Mouse (Mus musculus): ENCODE data around the gene Gstt3.

Gene Gstt3

DNA sequence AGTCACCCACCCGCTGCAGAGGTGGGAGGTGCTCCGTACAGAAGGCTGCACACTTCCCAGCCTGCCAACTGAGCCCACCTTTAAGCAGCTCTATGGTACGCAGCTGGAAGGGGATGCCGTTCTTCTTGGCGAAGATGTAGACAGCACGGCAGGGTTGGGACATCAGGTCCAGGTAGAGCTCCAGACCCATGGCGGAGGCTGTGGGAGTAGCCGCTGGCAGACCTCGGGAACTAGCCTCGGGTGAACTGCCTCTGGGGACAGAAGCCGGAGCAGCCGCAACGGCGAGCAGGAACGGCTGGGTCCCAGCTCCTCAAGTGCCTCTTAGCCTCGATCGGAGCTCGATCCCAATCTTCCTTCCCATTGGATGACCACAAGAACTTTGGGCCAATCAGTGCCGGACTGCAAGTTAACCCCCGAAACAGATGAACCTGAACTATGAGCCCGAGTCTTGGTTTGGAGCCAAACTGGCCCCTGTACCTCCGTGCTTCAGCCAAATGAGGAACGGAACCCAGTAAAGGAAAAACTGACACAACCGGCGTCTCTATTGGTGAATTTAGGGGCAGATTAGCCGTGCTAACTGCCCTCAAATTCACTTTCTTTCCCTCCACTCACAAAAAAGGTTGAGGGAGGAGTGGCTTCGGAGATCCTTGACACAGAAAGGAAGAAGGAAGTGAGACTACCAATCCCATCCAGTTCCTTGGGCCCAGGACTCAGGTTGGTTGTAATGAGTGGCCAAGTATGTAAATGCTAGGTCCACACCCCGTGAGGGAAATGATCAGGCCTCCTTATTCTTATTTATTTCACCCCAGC, at the start of gene Gstt3, which contains the start of gene Gm20441:
Gstt3 (minus strand) TSS at position 646 of the 810 bp plus-strand sequence.
Gm20441 (minus strand) TSS at position 186 of the 810 bp plus-strand sequence.
- peak; percentile 46 for DNase-seq

DNA sequence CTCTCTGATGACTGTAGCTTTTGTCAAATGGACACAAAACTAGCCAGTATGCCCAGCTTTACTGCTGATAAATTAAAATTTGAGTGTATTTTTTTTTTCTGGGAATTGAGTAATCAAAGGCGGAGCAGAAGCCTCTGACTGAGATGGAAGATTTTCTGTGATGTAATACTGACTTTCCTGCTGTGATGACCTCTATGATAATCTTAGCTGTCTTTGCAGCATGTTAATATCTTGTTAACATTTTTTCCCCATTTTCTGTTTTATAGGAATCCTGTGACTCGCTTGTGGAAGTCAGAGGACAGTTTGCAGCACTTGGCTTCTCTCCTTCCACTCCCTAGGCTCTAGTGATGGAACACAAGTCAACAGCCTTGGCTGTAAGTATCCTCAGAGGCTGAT, 49.1 kb upstream of the Gstt3 start:
- DNase-seq = no peak

DNA sequence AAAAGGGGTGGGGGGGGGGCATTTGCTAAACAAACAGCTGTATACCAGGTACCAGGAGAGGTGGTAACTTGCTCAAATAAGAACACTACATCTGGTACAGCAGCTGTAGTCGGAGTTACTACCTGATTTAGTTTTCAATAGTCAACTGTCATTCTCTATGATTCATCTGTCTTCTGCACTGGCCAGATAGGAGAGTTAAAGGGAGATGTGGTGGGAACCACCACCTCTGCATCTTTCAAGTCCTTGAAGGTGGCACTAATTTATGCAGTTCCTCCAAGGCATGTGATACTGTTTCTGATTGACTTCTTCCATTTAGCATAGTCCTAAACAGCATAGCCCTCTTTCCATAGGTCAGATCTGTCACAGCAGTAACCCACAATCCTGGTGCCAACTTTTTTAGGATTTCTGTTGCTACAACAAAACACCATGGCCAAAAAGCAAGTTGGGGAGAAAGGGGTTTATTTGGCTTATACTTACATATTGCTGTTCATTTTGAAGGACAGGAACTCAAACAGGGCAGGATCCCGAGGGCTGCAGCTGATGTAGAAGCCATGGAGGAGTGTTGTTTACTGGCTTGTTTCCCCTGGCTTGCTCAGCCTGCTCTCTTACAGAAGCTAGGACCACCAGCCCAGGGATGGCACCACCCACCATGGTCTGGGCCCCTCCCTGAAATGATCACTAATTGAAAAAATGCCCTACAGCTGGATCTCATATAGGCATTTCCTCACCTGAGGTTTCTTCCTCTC, 48.5 kb upstream of the Gstt3 start:
- no peak for DNase-seq

DNA sequence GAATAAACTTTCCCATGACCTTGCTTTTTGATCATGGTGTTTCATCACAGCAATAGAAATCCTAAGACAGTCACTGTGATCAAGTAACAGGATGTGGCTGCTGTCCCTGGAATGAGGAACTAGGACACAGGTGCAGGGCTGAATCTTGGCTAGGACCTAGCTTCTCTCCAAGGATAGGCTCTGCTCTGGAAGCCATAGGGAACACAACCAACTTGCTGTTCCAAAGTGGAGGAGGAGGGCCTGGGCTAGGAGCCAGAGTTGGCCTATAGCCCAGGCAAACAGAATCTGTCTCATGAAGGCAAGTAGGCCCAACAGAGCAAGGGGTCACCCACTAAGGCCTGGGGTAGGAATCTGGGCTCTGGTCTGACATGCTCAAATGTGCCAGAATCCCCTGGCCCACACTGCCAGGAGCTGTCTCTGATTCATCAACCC, 47.3 kb upstream of the Gstt3 start:
- no peak for DNase-seq

DNA sequence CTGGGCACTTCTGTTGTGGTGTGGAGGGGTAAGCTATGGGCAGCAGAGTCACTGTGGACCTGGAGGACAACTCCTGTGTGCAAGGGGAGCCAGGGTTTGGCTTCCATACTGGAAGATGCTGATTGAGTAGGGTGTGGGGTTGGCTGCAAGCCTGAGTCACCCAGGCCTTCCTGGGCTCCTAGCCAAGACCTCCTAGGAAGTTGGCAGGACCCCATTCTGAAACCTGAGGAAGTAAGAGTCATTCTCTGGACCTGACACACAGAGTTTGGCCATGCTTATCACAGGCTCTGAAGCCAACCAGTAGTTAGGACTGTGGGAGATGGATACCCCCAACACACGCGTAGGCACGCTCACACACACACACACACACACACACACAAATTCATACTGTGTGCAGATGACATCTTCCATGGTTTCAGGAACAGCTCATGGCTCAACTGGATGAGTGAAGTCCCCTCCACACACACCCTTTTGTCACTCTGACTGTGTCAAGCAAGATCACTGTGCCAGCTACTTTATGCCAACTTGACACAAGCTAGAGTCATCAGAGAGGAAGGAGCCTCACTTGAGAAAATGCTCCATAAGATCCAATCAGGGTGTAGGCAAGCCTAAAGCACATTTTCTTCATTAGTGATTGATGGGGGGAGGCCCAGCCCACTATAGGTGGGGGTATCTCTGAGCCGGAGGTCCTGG, 46.6 kb upstream of the Gstt3 start:
- no peak for DNase-seq

DNA sequence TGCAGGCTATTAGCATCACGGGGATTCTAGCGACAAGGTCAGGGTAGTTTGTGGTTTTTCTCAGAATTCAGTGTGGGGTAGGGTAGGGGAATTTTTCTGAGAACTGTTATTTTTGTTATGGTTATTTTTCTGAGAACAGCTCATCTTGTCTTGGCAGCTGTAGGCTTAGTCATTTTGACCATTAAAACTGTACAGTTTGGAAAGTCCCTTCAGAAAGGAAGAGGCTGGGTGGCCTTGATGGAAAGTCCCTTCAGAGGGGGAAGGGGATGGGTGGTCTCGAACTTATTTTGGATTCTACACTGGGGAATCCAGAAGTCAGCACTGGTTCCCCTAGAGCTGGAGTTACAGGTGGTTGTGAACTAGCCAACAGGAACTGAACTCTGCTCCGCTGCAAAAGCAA, 43.3 kb upstream of the Gstt3 start:
- no peak for DNase-seq

DNA sequence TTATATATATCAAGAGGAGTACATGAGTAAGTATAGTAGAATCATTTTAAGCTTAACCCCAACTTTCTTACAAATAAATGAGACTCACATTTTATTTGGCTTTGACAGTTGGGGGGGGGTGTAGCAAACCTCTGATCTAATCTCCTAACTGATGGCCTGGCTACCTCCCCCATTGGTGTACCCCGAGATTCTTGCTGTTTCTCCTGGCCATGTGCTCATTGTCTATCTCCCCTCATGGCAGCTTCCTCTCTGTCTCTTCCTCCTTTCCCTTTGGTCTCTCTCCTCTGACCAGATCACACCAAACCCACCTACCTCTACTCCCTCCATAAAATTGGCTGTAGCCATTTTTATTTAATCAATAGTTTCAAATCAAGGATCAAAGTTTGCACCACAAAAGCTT, 42.6 kb upstream of the Gstt3 start:
- no peak for DNase-seq

DNA sequence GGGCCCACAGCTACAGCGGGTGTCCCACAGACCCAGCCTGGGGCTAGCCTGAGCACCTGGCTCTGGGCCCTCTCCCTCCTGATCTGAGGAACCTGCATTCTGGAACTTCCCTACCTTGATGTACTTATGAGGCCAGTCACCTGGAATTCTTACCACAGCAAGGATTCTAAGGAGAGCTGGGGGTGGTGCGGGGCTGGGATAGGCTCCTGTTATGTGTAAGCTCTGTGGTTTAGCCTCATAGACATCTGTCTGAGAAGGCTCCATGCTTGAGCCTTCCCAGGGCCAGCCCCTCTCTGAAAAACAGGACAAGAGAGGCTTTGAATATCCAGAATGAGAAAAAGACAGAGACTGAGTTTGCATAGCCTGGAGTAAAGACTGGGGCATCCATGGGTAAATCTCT, 41.2 kb upstream of the Gstt3 start, which contains the start of gene Gstt4:
Gstt4 (minus strand) TSS at position 101 of the 400 bp plus-strand sequence.
- DNase-seq = no peak

DNA sequence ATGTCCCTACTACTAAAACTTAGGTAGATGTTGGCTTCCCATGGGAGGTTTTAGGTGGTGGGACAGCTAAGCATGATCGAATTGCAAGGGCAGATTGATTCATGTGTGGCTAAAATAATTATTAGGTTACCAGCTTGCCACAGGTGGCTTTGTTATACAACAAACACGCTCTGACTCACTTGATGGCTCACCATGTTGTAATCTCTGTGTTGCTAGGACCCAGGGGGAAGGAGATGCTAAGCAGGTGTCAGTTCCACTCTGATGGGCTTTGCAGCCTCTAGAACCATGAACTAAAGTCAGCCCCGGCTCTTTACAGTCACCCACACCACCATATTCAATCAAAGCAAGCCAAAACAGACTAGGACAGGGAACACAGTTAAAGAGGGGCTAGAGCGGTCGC, 38.7 kb upstream of the Gstt3 start:
- DNase-seq = no peak

DNA sequence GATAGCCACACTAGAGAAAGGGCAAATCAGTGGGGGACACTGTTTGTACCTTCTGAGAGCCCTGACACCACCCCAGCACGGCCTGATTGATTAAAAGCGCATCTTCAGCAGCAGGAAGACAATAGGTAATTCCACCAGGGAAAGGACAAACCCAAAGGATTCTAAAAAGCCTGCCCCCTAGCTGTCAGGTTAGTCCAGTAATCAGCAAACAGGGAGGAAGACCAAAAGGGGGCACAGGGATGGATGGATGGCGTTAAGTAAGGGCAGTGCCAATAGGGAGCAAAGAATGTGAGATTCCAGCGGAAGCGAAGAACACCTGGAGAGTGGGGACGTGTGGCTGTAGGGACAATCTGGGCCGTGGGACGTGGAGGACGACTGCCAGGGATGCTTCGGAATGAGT, 37.4 kb upstream of the Gstt3 start:
- no peak for DNase-seq

DNA sequence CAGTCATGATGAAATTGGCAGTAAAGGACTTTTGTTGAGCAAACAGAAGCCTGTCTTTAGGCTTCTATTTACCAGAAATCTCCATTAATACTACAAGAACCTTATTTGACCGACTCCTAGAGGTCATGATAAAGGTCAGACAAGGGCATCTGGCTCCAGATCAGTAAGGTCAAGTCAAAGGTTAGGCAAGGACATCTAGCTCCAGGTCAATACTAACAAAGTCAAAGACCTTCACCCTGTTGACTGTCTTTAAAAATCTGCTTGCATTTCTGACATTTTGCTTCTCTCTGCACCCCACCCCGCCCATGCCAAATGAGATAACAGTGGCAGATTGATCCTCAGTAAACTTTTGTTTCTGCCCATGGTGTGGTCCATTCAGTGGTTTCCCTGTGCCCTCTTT, 23.0 kb upstream of the Gstt3 start:
- no peak for DNase-seq

DNA sequence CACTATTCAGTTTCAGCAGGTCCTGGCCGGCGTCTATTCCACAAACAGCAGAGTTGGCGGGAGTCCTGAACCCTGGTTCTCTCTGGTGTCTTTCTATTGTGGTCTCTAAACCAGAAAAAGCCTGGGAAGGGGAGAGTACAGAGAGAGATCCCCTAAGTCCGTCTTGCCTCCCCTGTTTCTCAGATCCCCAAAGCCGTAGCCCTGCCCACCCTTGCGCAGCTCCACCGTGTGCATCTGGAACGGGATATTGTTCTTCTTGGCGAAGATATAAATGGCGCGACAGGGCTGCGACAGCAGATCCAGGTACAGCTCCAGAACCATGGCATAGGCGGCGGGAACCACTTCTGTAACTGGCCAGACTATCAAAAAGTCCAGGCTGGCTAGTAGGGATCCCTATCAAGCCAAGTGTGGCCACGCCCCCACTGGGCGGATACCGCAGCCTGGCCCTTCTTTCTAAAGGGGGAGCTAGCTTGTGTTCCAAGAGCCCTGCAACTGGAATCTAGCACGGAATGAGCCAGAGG, 17.0 kb upstream of the Gstt3 start, which contains the start of gene Gstt1:
Gstt1 (minus strand) TSS at position 409 of the 521 bp plus-strand sequence.
- peak; percentile 34 for DNase-seq

DNA sequence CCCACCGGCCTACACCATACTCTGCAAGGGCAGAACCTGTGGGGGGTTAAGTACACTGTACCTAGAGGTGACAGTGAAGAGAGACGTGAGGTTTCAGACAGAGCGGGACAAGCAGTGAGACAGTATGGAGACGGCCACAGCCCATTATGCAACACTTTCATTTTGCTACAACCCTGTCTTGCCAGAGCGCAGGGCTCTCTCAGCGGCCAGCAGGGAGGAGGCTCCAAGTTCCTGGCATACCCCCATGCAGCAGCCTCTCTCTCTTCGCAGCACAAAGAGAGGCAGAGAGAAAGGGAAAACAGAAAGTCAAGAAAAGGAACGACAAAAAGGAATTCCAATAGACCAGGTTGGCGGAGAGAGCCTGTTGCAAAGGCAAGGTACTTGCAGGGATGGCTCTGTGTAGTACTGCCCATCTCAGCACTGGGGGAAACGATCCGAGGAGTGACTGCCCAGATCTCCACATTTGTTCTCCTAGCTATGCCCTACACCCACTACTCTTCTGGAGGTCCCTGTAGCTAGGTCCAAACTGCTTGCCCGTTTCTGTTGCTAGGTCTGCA, 16.5 kb upstream of the Gstt3 start:
- DNase-seq = peak; percentile 39

DNA sequence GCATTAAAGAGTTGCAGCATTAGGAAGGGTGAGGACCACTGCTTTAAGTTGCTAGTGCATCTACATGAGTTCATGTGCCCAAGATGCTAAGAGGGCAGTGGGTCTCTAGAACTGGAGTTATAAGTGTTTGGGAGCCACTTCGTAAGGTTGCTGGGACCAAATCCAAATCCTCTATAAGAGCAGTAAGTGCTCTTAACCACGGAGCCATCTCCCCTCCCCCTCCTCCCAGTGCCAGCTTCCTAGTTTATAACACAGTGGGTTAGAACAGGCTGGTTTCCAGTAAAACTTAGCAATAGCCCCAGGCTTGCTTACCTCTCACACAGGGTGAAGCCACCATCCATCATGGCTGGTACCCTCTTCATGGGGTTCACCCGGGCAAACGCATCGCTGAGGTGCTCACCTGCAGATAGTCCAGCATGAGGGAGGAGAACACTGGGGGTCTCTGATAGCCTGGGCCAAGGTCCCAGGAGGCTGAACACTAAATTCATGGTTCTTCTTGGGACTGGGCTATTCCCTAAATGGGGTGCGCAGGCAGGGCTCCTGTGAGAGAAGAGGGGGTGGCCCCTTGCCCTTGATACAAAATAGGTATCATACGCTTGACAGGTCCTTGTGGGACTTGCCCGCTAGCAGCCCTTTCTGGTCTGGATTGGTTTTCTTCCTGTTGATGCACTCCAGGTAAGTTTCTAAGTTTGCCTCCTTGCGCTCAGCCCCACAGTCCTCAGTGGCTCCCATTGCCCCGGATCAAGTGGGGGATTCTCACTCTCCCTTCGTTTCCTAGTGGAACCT, 15.7 kb upstream of the Gstt3 start:
- no peak for DNase-seq

DNA sequence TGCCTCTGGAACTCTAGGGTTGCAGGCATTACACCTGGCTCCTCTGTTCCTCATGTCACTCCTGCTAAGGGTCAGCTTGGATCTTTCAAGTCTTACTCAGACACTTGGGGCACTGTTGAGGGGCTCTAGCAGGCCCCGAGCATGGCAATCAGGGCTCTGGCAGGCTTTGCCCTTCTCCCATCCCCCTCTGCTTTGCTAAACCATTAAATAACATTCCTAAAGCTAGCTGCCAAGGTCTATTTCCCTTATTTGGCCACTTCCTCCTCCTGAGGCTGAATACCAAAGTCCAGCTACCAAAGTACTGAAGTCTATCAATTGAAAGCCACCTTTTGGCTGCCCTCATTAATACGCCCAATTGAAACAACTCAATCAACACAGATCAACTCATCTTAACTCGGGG, 13.7 kb upstream of the Gstt3 start:
- DNase-seq = no peak

DNA sequence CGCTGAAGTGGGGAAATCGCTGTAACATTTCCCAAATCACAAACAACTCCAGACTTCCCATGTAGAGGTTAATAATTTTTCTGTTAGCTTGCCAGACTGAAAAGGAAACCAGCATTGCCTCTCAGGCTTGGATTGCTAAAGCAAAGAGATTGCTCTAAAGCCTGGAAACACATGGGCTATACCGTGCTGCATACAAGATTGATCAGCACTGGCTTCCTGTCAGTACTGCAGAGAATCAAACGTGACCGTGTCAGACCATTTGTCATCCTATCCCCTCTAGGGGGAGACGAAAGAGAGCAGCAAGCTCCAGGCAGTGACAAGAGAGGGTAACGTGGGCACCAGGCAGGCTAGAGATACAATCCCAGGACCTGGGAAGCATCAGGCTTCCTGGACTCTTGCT, 9.6 kb upstream of the Gstt3 start:
- peak; percentile 40 for DNase-seq

DNA sequence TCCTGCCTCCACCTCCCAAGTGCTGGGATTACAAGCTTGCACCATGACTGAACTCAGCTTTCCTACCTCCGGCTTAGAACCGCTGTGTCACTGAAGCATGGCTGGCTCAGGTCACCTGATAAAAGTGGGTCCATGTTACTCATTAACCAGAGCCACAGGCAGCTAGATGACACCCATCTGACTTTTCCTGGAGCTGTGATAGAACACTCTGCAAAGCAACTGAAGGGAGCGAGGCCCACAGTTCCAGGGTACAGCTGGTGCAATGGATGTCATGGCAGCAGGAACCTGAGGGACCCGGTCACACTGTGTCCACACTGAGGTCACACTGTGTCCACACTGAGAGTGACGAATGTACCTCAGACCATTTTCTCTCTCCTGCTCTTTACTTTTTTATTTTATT, 8.6 kb upstream of the Gstt3 start:
- DNase-seq = no peak

DNA sequence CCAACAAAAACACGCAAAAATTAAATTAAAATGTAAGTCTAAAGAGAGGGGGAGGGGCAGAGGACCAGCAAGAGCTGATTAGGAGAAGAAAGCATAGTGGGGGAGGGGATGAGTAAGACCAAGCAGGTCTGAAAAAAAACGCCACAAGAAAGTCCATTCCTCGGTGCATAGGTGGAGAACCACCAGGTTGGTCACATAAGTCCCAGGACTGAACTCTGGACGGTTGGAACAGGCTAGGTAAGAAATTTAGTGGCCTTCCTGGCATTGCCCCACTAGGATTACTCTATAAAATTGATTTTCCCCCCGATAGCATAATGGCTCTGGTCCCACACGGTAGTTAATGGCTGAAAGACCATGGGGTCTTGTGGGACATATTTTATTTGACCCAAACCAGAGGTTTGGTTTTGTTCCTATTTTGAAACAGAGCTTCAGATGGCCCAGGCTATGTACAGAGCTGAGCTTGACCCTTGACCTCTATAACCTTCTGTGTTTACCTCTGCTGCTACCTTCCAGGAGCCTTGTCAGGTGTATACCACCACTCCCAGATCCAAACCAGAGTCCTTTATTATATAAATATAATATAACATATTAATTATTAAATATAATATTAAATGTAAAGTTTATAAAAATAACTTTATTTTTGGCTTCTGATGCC, 8.0 kb upstream of the Gstt3 start:
- no peak for DNase-seq

DNA sequence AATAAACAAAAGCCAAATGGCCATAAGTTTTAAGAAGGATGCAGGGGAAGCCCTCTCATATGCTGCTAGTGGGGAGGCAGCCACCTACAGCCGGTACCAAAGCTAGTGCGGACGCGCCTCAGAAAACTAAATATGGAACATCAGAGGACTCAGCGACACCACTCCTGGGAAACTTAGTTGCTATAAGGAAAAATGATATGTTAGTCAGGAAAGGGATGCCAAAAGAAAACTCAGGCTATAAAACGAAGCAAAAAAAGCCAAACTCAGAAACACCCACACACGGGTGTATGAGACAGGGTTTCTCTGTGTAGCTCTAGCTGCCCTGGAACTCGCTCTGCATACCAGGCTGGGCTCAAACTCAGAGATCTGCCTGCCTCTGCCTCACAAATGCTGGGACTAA, 7.1 kb upstream of the Gstt3 start:
- DNase-seq = no peak

DNA sequence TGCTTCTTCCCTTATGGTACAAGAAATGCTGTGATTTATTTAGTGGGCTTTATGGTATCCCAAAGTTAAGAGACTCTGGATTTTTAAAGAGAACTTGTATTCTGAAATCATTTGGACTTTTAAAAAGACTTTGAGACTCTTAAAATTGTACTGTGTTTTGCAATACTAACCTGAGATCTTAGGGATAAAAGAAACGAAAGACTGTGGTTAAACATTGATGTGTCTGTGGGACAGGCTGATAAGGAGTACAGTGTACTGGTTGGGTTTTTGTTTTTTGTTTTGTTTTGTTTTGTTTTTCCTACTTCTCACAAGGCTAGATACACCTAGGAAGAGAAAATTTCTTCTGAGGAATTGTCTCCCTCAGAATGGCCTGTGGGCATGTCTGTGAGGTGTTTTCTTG, 4.2 kb upstream of the Gstt3 start:
- no peak for DNase-seq

Measured in thymus, postnatal 4 days (tissue).